Mouse (Mus musculus): ENCODE data around the gene Vmn1r116. TPM values are rescaled to one million over a fixed set of nuclear protein-coding genes. Genes with fewer than 3 reads are reported as not detected.
"Not testable (repeated sequence)": the region's sequence is repeated elsewhere in the genome, so short reads cannot be mapped to it uniquely, and the experiment has no call there.

Gene Vmn1r116
- polyA plus RNA-seq (2015; fragmentation: Nextera tagmentation; extraction: Ambion mirVana), result not detected in 2 replicates

GRCm38 (mm10) chr7:20871956-20872355 is at the start of gene Vmn1r116:
Gene Vmn1r116 (plus strand): TSS chr7:20872256.
- WGBS, result 60% methylated on average over 3 of the region's 3 CpGs

GRCm38 (mm10) chr7:20844885-20845284 is 27.2 kb upstream of the Vmn1r116 start, which contains the start of gene Vmn1r115:
Gene Vmn1r115 (minus strand): TSS chr7:20844985.
- H3K27me3 ChIP-seq; H3K4me1 ChIP-seq (replicated peaks); H3K36me3 ChIP-seq; H3K9ac ChIP-seq; H3K27ac ChIP-seq (replicated peaks); H3K9me3 ChIP-seq; H3K4me3 ChIP-seq; H3K4me2 ChIP-seq; ATAC-seq (ENCODE audit: low FRiP score, low read depth): not testable (repeated sequence)
- WGBS, result 85% methylated on average over 1 of the region's 3 CpGs

More at GRCm38 (mm10) chr7:20871956-20872355, at the start of gene Vmn1r116:
- H3K4me1 ChIP-seq (replicated peaks); H3K27me3 ChIP-seq; H3K4me2 ChIP-seq; H3K9me3 ChIP-seq; H3K9ac ChIP-seq; H3K36me3 ChIP-seq; H3K4me3 ChIP-seq; ATAC-seq (ENCODE audit: low FRiP score, low read depth); H3K27ac ChIP-seq (replicated peaks): not testable (repeated sequence)

GRCm38 (mm10) chr7:20884021-20884420 is 12.0 kb downstream of the Vmn1r116 start, which contains the start of gene Vmn1r117:
Gene Vmn1r117 (minus strand): TSS chr7:20884121.
- WGBS, result no CpG with 5 or more reads among the region's 2 CpGs
- H3K4me2 ChIP-seq; H3K9ac ChIP-seq; H3K27ac ChIP-seq (replicated peaks); H3K27me3 ChIP-seq; H3K9me3 ChIP-seq; H3K4me3 ChIP-seq; H3K36me3 ChIP-seq; ATAC-seq (ENCODE audit: low FRiP score, low read depth); H3K4me1 ChIP-seq (replicated peaks): not testable (repeated sequence)

GRCm38 (mm10) chr7:20912247-20912646 is 40.2 kb downstream of the Vmn1r116 start, which contains the start of gene Vmn1r118:
Gene Vmn1r118 (minus strand): TSS chr7:20912347.
- not testable (repeated sequence) for H3K4me2 ChIP-seq; H3K4me3 ChIP-seq; H3K4me1 ChIP-seq (replicated peaks); H3K27ac ChIP-seq (replicated peaks); ATAC-seq (ENCODE audit: low FRiP score, low read depth); H3K9me3 ChIP-seq; H3K9ac ChIP-seq; H3K36me3 ChIP-seq; H3K27me3 ChIP-seq
- no CpG with 5 or more reads among the region's 2 CpGs for WGBS

Other genes with a start within 250 kb of the Vmn1r116 start
- gene Vmn1r107, start 203.3 kb upstream of the Vmn1r116 start, polyA plus RNA-seq (2015; fragmentation: Nextera tagmentation; extraction: Ambion mirVana), result not detected in 2 replicates
- gene Vmn1r111, start 169.0 kb upstream of the Vmn1r116 start, polyA plus RNA-seq (2015; fragmentation: Nextera tagmentation; extraction: Ambion mirVana), result not detected in 2 replicates
- not detected in 2 replicates for gene Gm10668, start 141.6 kb upstream of the Vmn1r116 start, polyA plus RNA-seq (2015; fragmentation: Nextera tagmentation; extraction: Ambion mirVana)
- gene Vmn1r112, start 101.1 kb upstream of the Vmn1r116 start, polyA plus RNA-seq (2015; fragmentation: Nextera tagmentation; extraction: Ambion mirVana), result not detected in 2 replicates
- gene Vmn1r113, start 85.0 kb upstream of the Vmn1r116 start, polyA plus RNA-seq (2015; fragmentation: Nextera tagmentation; extraction: Ambion mirVana), result not detected in 2 replicates
- not detected in 2 replicates for gene Vmn1r114, start 60.1 kb upstream of the Vmn1r116 start, polyA plus RNA-seq (2015; fragmentation: Nextera tagmentation; extraction: Ambion mirVana)
- not detected in 2 replicates for gene Vmn1r115, start 27.3 kb upstream of the Vmn1r116 start, polyA plus RNA-seq (2015; fragmentation: Nextera tagmentation; extraction: Ambion mirVana)
- gene Vmn1r117, start 11.9 kb downstream of the Vmn1r116 start, polyA plus RNA-seq (2015; fragmentation: Nextera tagmentation; extraction: Ambion mirVana), result not detected in 2 replicates
- gene Vmn1r118, start 40.1 kb downstream of the Vmn1r116 start, polyA plus RNA-seq (2015; fragmentation: Nextera tagmentation; extraction: Ambion mirVana), result not detected in 2 replicates
- gene Vmn1r119, start 140.2 kb downstream of the Vmn1r116 start, polyA plus RNA-seq (2015; fragmentation: Nextera tagmentation; extraction: Ambion mirVana), result not detected in 2 replicates
- gene Vmn1r120, start 181.5 kb downstream of the Vmn1r116 start, polyA plus RNA-seq (2015; fragmentation: Nextera tagmentation; extraction: Ambion mirVana), result not detected in 2 replicates
- gene Vmn1r121, start 226.3 kb downstream of the Vmn1r116 start, polyA plus RNA-seq (2015; fragmentation: Nextera tagmentation; extraction: Ambion mirVana), result not detected in 2 replicates

Measured in hindbrain, embryonic 15.5 days (tissue).